Mouse (Mus musculus) lung, embryonic 16.5 days (tissue): ENCODE measurements around the gene Chrm5. TPM values are rescaled to one million over a fixed set of nuclear protein-coding genes. Genes with fewer than 3 reads are reported as not detected.

Experiments used
- ATAC-seq: fragments of 200-750 bp; cut with Nextera tagmentation; 2 replicates; pipeline ENCODE4 v1.8.0; 2017; ENCODE audit warnings: low read depth, mild to moderate bottlenecking, moderate library complexity
- H3K27ac ChIP-seq: fragments of 300-500 bp; sonication (generic); 2 replicates; pipeline ENCODE4 v1.5.1; 2014; ENCODE audit warnings: mild to moderate bottlenecking, control low read depth, low read length
- H3K27me3 ChIP-seq: fragments of 300-500 bp; sonication (generic); 2 replicates; pipeline ENCODE4 v1.6.1; 2014; ENCODE audit warnings: low read depth, low read length, mixed read lengths; ENCODE audit not compliant: control insufficient read depth, insufficient read depth
- H3K36me3 ChIP-seq: fragments of 300-500 bp; sonication (generic); 2 replicates; pipeline ENCODE4 v1.6.1; 2014; ENCODE audit warnings: low read length; ENCODE audit not compliant: control insufficient read depth, insufficient read depth
- H3K4me1 ChIP-seq: fragments of 300-500 bp; sonication (generic); replicated peaks from 2 replicates; pipeline ENCODE4 v1.6.1; 2014; ENCODE audit warnings: low read length, mixed read lengths; ENCODE audit not compliant: control insufficient read depth, insufficient read depth
- H3K4me2 ChIP-seq: fragments of 300-500 bp; sonication (generic); 2 replicates; pipeline ENCODE4 v1.6.1; 2014; ENCODE audit warnings: low read depth, low read length, control low read depth
- H3K4me3 ChIP-seq: fragments of 300-500 bp; sonication (generic); 2 replicates; pipeline ENCODE4 v1.5.1; 2014; ENCODE audit warnings: mild to moderate bottlenecking, low read length, control low read depth
- H3K9ac ChIP-seq: fragments of 300-500 bp; sonication (generic); 2 replicates; pipeline ENCODE4 v1.6.1; 2014; ENCODE audit warnings: low read length, control low read depth
- H3K9me3 ChIP-seq: fragments of 300-500 bp; sonication (generic); 2 replicates; pipeline ENCODE4 v1.6.1; 2016; ENCODE audit warnings: low read length; ENCODE audit not compliant: control insufficient read depth
- WGBS: fragments of 180-500 bp; shearing (Covaris S2); extraction: QIAGEN DNeasy Blood & Tissue Kit; methylation state at CpG from one replicate; pipeline ENCODE4 v1.1.7; 2014; 5-methylcytosine and 5-hydroxymethylcytosine counted together
- polyA plus RNA-seq: library from polyadenylated mRNA; unstranded; fragments of >200 nt; fragmentation: Nextera tagmentation; extraction: Ambion mirVana; gene quantifications from 2 replicates; pipeline ENCODE4 v1.2.1, GENCODE M21; 2015

Chrm5 gene
- 0.09 and 0.18 TPM in 2 replicates for polyA plus RNA-seq

DNA sequence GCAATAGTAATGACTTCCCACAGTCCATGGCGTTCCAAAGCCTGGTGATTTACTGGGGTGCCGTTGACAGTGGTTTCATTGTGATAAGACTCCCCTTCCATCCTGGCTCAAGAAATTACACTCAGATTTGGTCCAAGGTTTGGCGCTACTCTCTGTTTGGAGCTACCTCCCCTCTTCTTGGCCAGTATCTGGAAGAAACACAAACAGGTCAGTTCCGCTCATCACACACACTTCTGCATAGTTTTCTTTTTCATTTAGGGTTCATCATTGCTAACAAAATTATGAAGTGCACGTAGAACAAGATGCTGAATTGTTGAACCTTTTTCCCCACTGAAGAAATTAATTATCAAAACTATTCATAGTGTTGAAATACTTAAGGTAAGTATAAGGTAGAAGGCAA is at the start of gene Chrm5:
Gene Chrm5 (minus strand): TSS at position 101 of the 400 bp plus-strand sequence.
- Histone ChIP-seq H3K4me2 (no peak within 1 kb of the TSS), H3K4me1 (peaks cover 7% of the 10 kb centered on the region; the same call in 1 of the 2 replicates), H3K4me3 (no peak within 1 kb of the TSS), H3K27ac (no peak within 1 kb of the TSS), H3K9ac (no peak within 1 kb of the TSS), H3K9me3 (no peaks in the 10 kb centered on the region), H3K27me3 (no peaks in the 10 kb centered on the region), H3K36me3 (no peaks in the 10 kb centered on the region)
- ATAC-seq: no peak
- 85% methylated on average over 5 of the region's 5 CpGs for WGBS

- no peak overlapping the region for H3K27ac ChIP-seq
- 82% methylated on average over 3 of the region's 3 CpGs for WGBS
These were observed 46.4 kb upstream of the Chrm5 start for GRCm38 (mm10) chr2:112526933-112527332.

DNA sequence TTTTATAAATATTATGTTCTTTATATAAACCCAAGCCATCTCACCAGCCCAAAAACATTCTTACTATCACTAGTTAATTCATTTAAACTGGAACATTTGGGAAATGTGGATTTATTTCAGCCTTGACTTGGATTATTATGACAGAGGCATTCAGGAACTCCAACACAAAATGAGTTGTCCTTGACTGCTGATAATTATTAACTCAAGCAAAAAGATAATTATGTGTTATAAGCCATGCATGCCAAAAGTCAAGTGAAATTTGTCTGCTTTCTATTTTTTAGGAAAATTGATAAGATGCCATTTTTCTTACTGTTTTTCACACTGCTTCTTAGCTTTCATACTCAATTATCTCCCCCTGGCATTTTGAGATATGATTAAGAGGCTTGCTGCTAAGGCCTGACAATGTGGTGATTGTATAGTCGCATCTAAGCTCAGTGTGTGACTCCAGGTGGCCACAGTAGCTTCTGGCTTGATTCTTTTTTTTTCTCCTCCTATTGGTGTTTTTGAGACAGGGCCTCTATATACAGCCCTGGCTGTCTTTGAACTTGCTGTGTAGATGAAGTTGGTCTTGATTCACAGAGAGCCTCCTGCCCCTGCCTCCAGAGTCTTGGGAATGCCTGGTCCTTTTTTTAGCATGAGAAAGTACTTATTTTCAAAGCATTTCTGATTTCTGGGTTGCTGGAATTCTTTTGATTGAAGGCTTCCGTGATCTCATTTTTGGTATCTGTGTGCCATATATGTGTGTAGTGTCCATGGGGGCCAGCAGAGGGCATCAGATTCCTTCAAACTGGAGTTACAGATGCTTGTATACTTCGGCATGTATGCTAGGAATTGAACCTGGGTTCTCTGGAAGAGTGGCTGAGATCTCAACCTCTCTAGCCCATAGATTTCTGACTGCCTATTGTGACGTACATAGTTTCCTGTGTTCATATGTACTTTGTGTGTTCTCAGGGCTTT is 40.2 kb upstream of the Chrm5 start:
- no peak for ATAC-seq
- no peaks in the 10 kb centered on the region for H3K36me3 ChIP-seq
- no peak overlapping the region for H3K27ac ChIP-seq
- H3K27me3 ChIP-seq: no peaks in the 10 kb centered on the region
- H3K9me3 ChIP-seq: no peaks in the 10 kb centered on the region
- no peak overlapping the region for H3K4me2 ChIP-seq
- 75% methylated on average over 4 of the region's 4 CpGs for WGBS
- H3K4me3 ChIP-seq: no peak overlapping the region
- no peaks in the 10 kb centered on the region for H3K4me1 ChIP-seq
- no peak overlapping the region for H3K9ac ChIP-seq

More at GRCm38 (mm10) chr2:112526933-112527332, 46.4 kb upstream of the Chrm5 start:
- H3K4me3 ChIP-seq: no peak overlapping the region
- no peaks in the 10 kb centered on the region for H3K4me1 ChIP-seq
- no peak overlapping the region for H3K4me2 ChIP-seq
- H3K9ac ChIP-seq: no peak overlapping the region
- H3K9me3 ChIP-seq: no peaks in the 10 kb centered on the region
- no peaks in the 10 kb centered on the region for H3K27me3 ChIP-seq
- ATAC-seq: no peak
- H3K36me3 ChIP-seq: no peaks in the 10 kb centered on the region; the same call in 1 of the 2 replicates

- Histone ChIP-seq H3K4me1 (no peaks in the 10 kb centered on the region), H3K9me3 (no peaks in the 10 kb centered on the region), H3K27me3 (no peaks in the 10 kb centered on the region), H3K4me3 (no peak overlapping the region), H3K36me3 (no peaks in the 10 kb centered on the region), H3K9ac (no peak overlapping the region), H3K27ac (no peak overlapping the region), H3K4me2 (no peak overlapping the region)
- no peak for ATAC-seq
These were observed 38.0 kb upstream of the Chrm5 start for GRCm38 (mm10) chr2:112518541-112518940.

- ATAC-seq: no peak
- H3K27ac ChIP-seq: no peak overlapping the region
- H3K9me3 ChIP-seq: no peaks in the 10 kb centered on the region
- H3K4me2 ChIP-seq: no peak overlapping the region
- no peaks in the 10 kb centered on the region for H3K4me1 ChIP-seq
- 72% methylated on average over 3 of the region's 3 CpGs for WGBS
- no peaks in the 10 kb centered on the region for H3K36me3 ChIP-seq
- no peak overlapping the region for H3K9ac ChIP-seq
- H3K4me3 ChIP-seq: no peak overlapping the region
- no peaks in the 10 kb centered on the region for H3K27me3 ChIP-seq
These were observed 36.6 kb upstream of the Chrm5 start for GRCm38 (mm10) chr2:112517218-112517617.

- no peak overlapping the region for H3K9ac ChIP-seq
- H3K9me3 ChIP-seq: no peaks in the 10 kb centered on the region
- no peaks in the 10 kb centered on the region for H3K4me1 ChIP-seq
- H3K27ac ChIP-seq: no peak overlapping the region
- no peak for ATAC-seq
- H3K27me3 ChIP-seq: no peaks in the 10 kb centered on the region
- WGBS: 78% methylated on average over 3 of the region's 3 CpGs
- H3K36me3 ChIP-seq: no peaks in the 10 kb centered on the region
- no peak overlapping the region for H3K4me2 ChIP-seq
- no peak overlapping the region for H3K4me3 ChIP-seq
These were observed 36.2 kb upstream of the Chrm5 start for GRCm38 (mm10) chr2:112516728-112517127.

GRCm38 (mm10) chr2:112513036-112513435 is 32.5 kb upstream of the Chrm5 start:
- no peaks in the 10 kb centered on the region for H3K9me3 ChIP-seq
- H3K27ac ChIP-seq: no peak overlapping the region
- H3K27me3 ChIP-seq: no peaks in the 10 kb centered on the region
- H3K4me2 ChIP-seq: no peak overlapping the region
- no peak overlapping the region for H3K4me3 ChIP-seq
- WGBS: 100% methylated on average over 1 of the region's 1 CpGs
- no peak overlapping the region for H3K9ac ChIP-seq
- H3K4me1 ChIP-seq: no peaks in the 10 kb centered on the region
- no peaks in the 10 kb centered on the region for H3K36me3 ChIP-seq
- no peak for ATAC-seq

DNA sequence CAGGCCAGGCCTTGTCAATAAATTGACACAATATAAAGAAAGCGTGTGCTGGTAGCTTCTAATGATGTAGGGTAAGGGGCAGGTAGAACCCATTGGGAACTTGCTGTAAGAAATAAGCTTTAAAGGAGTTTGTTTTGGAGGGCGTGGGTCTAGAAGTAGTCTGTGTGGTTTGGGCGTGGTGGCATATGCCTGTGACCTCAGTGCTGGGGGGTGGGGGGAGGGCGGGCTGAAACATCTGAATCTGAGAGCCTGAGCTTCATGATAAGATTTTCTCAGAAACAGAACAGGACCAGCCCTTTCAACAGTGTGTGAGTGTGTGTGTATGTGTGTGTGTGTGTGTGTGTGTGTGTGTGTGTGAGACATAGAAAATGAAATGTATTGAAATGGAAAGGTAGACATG is 29.6 kb upstream of the Chrm5 start:
- Histone ChIP-seq H3K27ac (no peak overlapping the region), H3K4me3 (no peak overlapping the region), H3K36me3 (no peaks in the 10 kb centered on the region), H3K4me1 (no peaks in the 10 kb centered on the region), H3K4me2 (no peak overlapping the region), H3K9ac (no peak overlapping the region), H3K9me3 (no peaks in the 10 kb centered on the region), H3K27me3 (no peaks in the 10 kb centered on the region)
- 73% methylated on average over 4 of the region's 4 CpGs for WGBS
- no peak for ATAC-seq

- no peak for ATAC-seq
- no peak overlapping the region for H3K4me3 ChIP-seq
- 98% methylated on average over 1 of the region's 1 CpGs for WGBS
These were observed 26.9 kb upstream of the Chrm5 start for GRCm38 (mm10) chr2:112507444-112507843.

More at GRCm38 (mm10) chr2:112507444-112507843, 26.9 kb upstream of the Chrm5 start:
- Histone ChIP-seq H3K36me3 (no peaks in the 10 kb centered on the region), H3K27ac (no peak overlapping the region), H3K27me3 (no peaks in the 10 kb centered on the region), H3K9ac (no peak overlapping the region), H3K9me3 (no peaks in the 10 kb centered on the region), H3K4me1 (no peaks in the 10 kb centered on the region), H3K4me2 (no peak overlapping the region)
